Mouse (Mus musculus): Measurements from ENCODE around the gene Preb. TPM values are rescaled to one million over a fixed set of nuclear protein-coding genes. Genes with fewer than 3 reads are reported as not detected.

The Preb gene
- polyA plus RNA-seq, 1 experiment from 2014 or later: 125 TPM

GRCm38 (mm10) chr5:30950451-30950850 lies 9.7 kb downstream of the Preb start:
- WGBS: 63% methylated on average over 4 of the region's 4 CpGs
- H3K9me3 ChIP-seq (ENCODE audit: control insufficient read depth, low read length): no peaks in the 10 kb centered on the region
- H3K4me3 ChIP-seq (ENCODE audit: low read length): peak overlapping the region; percentile 78
- H3K4me1 ChIP-seq (replicated peaks; ENCODE audit: control insufficient read depth, insufficient read depth, low read length): peaks cover 15% of the 10 kb centered on the region
- H3K27me3 ChIP-seq (ENCODE audit: control insufficient read depth, insufficient read depth, low read depth, low read length): no peaks in the 10 kb centered on the region
- H3K4me2 ChIP-seq (ENCODE audit: low read depth, low read length): peak overlapping the region; percentile 94
- ATAC-seq (ENCODE audit: low read depth): peak; percentile 0; the same call in 1 of the 2 replicates
- H3K9ac ChIP-seq (ENCODE audit: low read length): peak overlapping the region; percentile 74
- H3K27ac ChIP-seq (ENCODE audit: low read length): peak overlapping the region; percentile 64
- peaks cover 24% of the 10 kb centered on the region for H3K36me3 ChIP-seq (ENCODE audit: control insufficient read depth, insufficient read depth, low read length)

GRCm38 (mm10) chr5:30949654-30950326 lies 10.4 kb downstream of the Preb start:
- peaks cover 15% of the 10 kb centered on the region for H3K4me1 ChIP-seq (replicated peaks; ENCODE audit: control insufficient read depth, insufficient read depth, low read length)
- peak; percentile 94 for ATAC-seq (ENCODE audit: low read depth)
- H3K4me2 ChIP-seq (ENCODE audit: low read depth, low read length): peak overlapping the region; percentile 94
- H3K4me3 ChIP-seq (ENCODE audit: low read length): peak overlapping the region; percentile 78
- no peaks in the 10 kb centered on the region for H3K9me3 ChIP-seq (ENCODE audit: control insufficient read depth, low read length)
- under 1% methylated on average over 31 of the region's 31 CpGs for WGBS
- H3K27ac ChIP-seq (ENCODE audit: low read length): peak overlapping the region; percentile 64
- no peaks in the 10 kb centered on the region; the same call in 1 of the 2 replicates for H3K27me3 ChIP-seq (ENCODE audit: control insufficient read depth, insufficient read depth, low read depth, low read length)
- peaks cover 20% of the 10 kb centered on the region for H3K36me3 ChIP-seq (ENCODE audit: control insufficient read depth, insufficient read depth, low read length)
- H3K9ac ChIP-seq (ENCODE audit: low read length): peak overlapping the region; percentile 74

GRCm38 (mm10) chr5:30948620-30949019 lies 11.5 kb downstream of the Preb start:
- no peak for ATAC-seq (ENCODE audit: low read depth)
- H3K27ac ChIP-seq (ENCODE audit: low read length): no peak overlapping the region
- H3K9me3 ChIP-seq (ENCODE audit: control insufficient read depth, low read length): no peaks in the 10 kb centered on the region
- H3K9ac ChIP-seq (ENCODE audit: low read length): no peak overlapping the region
- no peak overlapping the region for H3K4me3 ChIP-seq (ENCODE audit: low read length)
- H3K27me3 ChIP-seq (ENCODE audit: control insufficient read depth, insufficient read depth, low read depth, low read length): no peaks in the 10 kb centered on the region; the same call in 1 of the 2 replicates
- peaks cover 15% of the 10 kb centered on the region for H3K4me1 ChIP-seq (replicated peaks; ENCODE audit: control insufficient read depth, insufficient read depth, low read length)
- no peak overlapping the region for H3K4me2 ChIP-seq (ENCODE audit: low read depth, low read length)
- 81% methylated on average over 5 of the region's 5 CpGs for WGBS
- H3K36me3 ChIP-seq (ENCODE audit: control insufficient read depth, insufficient read depth, low read length): peaks cover 9% of the 10 kb centered on the region

- no peaks in the 10 kb centered on the region for H3K9me3 ChIP-seq (ENCODE audit: control insufficient read depth, low read length)
- no peak within 1 kb of the TSS for H3K27ac ChIP-seq (ENCODE audit: low read length)
- peak within 1 kb of the TSS; percentile 55 for H3K9ac ChIP-seq (ENCODE audit: low read length)
- no peaks in the 10 kb centered on the region for H3K36me3 ChIP-seq (ENCODE audit: control insufficient read depth, insufficient read depth, low read length)
- peak within 1 kb of the TSS; percentile 47 for H3K4me3 ChIP-seq (ENCODE audit: low read length)
- peaks cover 7% of the 10 kb centered on the region for H3K4me1 ChIP-seq (replicated peaks; ENCODE audit: control insufficient read depth, insufficient read depth, low read length)
- H3K4me2 ChIP-seq (ENCODE audit: low read depth, low read length): peak within 1 kb of the TSS; percentile 68
- peak; percentile 48 for ATAC-seq (ENCODE audit: low read depth)
- WGBS: 4% methylated on average over 44 of the region's 44 CpGs
- H3K27me3 ChIP-seq (ENCODE audit: control insufficient read depth, insufficient read depth, low read depth, low read length): no peaks in the 10 kb centered on the region; the same call in 1 of the 2 replicates
Measured at GRCm38 (mm10) chr5:30944956-30945781, 15.0 kb downstream of the Preb start, which contains the start of gene Cgref1. Gene Cgref1 (minus strand): TSS chr5:30945591.

GRCm38 (mm10) chr5:30944344-30944743 lies 15.8 kb downstream of the Preb start:
- no peak for ATAC-seq (ENCODE audit: low read depth)
- H3K9me3 ChIP-seq (ENCODE audit: control insufficient read depth, low read length): no peaks in the 10 kb centered on the region
- H3K9ac ChIP-seq (ENCODE audit: low read length): no peak overlapping the region
- H3K36me3 ChIP-seq (ENCODE audit: control insufficient read depth, insufficient read depth, low read length): no peaks in the 10 kb centered on the region
- WGBS: 88% methylated on average over 6 of the region's 6 CpGs
- no peak overlapping the region for H3K4me2 ChIP-seq (ENCODE audit: low read depth, low read length)
- H3K4me1 ChIP-seq (replicated peaks; ENCODE audit: control insufficient read depth, insufficient read depth, low read length): peaks cover 4% of the 10 kb centered on the region; the same call in 1 of the 2 replicates
- no peak overlapping the region for H3K27ac ChIP-seq (ENCODE audit: low read length)
- no peaks in the 10 kb centered on the region; the same call in 1 of the 2 replicates for H3K27me3 ChIP-seq (ENCODE audit: control insufficient read depth, insufficient read depth, low read depth, low read length)
- H3K4me3 ChIP-seq (ENCODE audit: low read length): no peak overlapping the region

- Histone ChIP-seq H3K9me3 (ENCODE audit: control insufficient read depth, low read length) (no peaks in the 10 kb centered on the region), H3K4me2 (ENCODE audit: low read depth, low read length) (no peak overlapping the region), H3K4me3 (ENCODE audit: low read length) (no peak overlapping the region), H3K4me1 (replicated peaks; ENCODE audit: control insufficient read depth, insufficient read depth, low read length) (no peaks in the 10 kb centered on the region), H3K27me3 (ENCODE audit: control insufficient read depth, insufficient read depth, low read depth, low read length) (no peaks in the 10 kb centered on the region; the same call in 1 of the 2 replicates), H3K9ac (ENCODE audit: low read length) (no peak overlapping the region), H3K36me3 (ENCODE audit: control insufficient read depth, insufficient read depth, low read length) (no peaks in the 10 kb centered on the region), H3K27ac (ENCODE audit: low read length) (no peak overlapping the region)
- WGBS: 83% methylated on average over 2 of the region's 2 CpGs
- no peak for ATAC-seq (ENCODE audit: low read depth)
Measured at GRCm38 (mm10) chr5:30943004-30943403, 17.2 kb downstream of the Preb start.

GRCm38 (mm10) chr5:30934725-30935461 lies 25.3 kb downstream of the Preb start:
- Histone ChIP-seq H3K4me3 (ENCODE audit: low read length) (no peak overlapping the region), H3K27ac (ENCODE audit: low read length) (no peak overlapping the region), H3K9me3 (ENCODE audit: control insufficient read depth, low read length) (no peaks in the 10 kb centered on the region), H3K36me3 (ENCODE audit: control insufficient read depth, insufficient read depth, low read length) (no peaks in the 10 kb centered on the region), H3K9ac (ENCODE audit: low read length) (no peak overlapping the region), H3K27me3 (ENCODE audit: control insufficient read depth, insufficient read depth, low read depth, low read length) (no peaks in the 10 kb centered on the region), H3K4me1 (replicated peaks; ENCODE audit: control insufficient read depth, insufficient read depth, low read length) (no peaks in the 10 kb centered on the region), H3K4me2 (ENCODE audit: low read depth, low read length) (no peak overlapping the region)
- WGBS: 79% methylated on average over 5 of the region's 5 CpGs
- ATAC-seq (ENCODE audit: low read depth): no peak

GRCm38 (mm10) chr5:30933705-30934104 lies 26.5 kb downstream of the Preb start:
- no peak overlapping the region for H3K9ac ChIP-seq (ENCODE audit: low read length)
- no peaks in the 10 kb centered on the region for H3K36me3 ChIP-seq (ENCODE audit: control insufficient read depth, insufficient read depth, low read length)
- 58% methylated on average over 5 of the region's 5 CpGs for WGBS
- no peaks in the 10 kb centered on the region for H3K27me3 ChIP-seq (ENCODE audit: control insufficient read depth, insufficient read depth, low read depth, low read length)
- no peak overlapping the region for H3K27ac ChIP-seq (ENCODE audit: low read length)
- no peak for ATAC-seq (ENCODE audit: low read depth)
- no peaks in the 10 kb centered on the region for H3K4me1 ChIP-seq (replicated peaks; ENCODE audit: control insufficient read depth, insufficient read depth, low read length)
- H3K9me3 ChIP-seq (ENCODE audit: control insufficient read depth, low read length): no peaks in the 10 kb centered on the region
- no peak overlapping the region for H3K4me3 ChIP-seq (ENCODE audit: low read length)
- no peak overlapping the region for H3K4me2 ChIP-seq (ENCODE audit: low read depth, low read length)

GRCm38 (mm10) chr5:30931378-30931777 lies 28.8 kb downstream of the Preb start:
- Histone ChIP-seq H3K4me3 (ENCODE audit: low read length) (no peak overlapping the region), H3K27ac (ENCODE audit: low read length) (no peak overlapping the region), H3K4me2 (ENCODE audit: low read depth, low read length) (no peak overlapping the region), H3K9me3 (ENCODE audit: control insufficient read depth, low read length) (no peaks in the 10 kb centered on the region), H3K27me3 (ENCODE audit: control insufficient read depth, insufficient read depth, low read depth, low read length) (no peaks in the 10 kb centered on the region), H3K9ac (ENCODE audit: low read length) (no peak overlapping the region), H3K36me3 (ENCODE audit: control insufficient read depth, insufficient read depth, low read length) (no peaks in the 10 kb centered on the region), H3K4me1 (replicated peaks; ENCODE audit: control insufficient read depth, insufficient read depth, low read length) (no peaks in the 10 kb centered on the region)
- no peak for ATAC-seq (ENCODE audit: low read depth)
- 67% methylated on average over 4 of the region's 4 CpGs for WGBS
